Mouse (Mus musculus) cerebellum, adult 2 months (tissue): ENCODE measurements around the gene Adamts15.

Source experiments
- CTCF ChIP-seq: fragments of 200-500 bp; IDR thresholded peaks from 2 replicates; pipeline ENCODE4 v1.5.1; 2011; ENCODE audit warnings: low read depth, mild to moderate bottlenecking, control low read depth, low read length, moderate library complexity, borderline replicate concordance; ENCODE audit not compliant: insufficient read depth
- POLR2A ChIP-seq: fragments of 200-500 bp; IDR thresholded peaks from 2 replicates; pipeline ENCODE4 v1.6.1; 2011; ENCODE audit warnings: low read length, control low read depth, borderline replicate concordance; ENCODE audit not compliant: insufficient read depth

GRCm38 (mm10) chr9:30955246-30955645 is 33.0 kb upstream of the Adamts15 start:
- TF ChIP-seq POLR2A, result no peak
- TF ChIP-seq CTCF, result no peak
